Mouse (Mus musculus): Measurements from ENCODE around the gene Tmem206. TPM values are rescaled to one million over a fixed set of nuclear protein-coding genes. Genes with fewer than 3 reads are reported as not detected.

Tmem206 gene
- polyA plus RNA-seq, 1 experiment from 2014 or later = 46.9 TPM

DNA sequence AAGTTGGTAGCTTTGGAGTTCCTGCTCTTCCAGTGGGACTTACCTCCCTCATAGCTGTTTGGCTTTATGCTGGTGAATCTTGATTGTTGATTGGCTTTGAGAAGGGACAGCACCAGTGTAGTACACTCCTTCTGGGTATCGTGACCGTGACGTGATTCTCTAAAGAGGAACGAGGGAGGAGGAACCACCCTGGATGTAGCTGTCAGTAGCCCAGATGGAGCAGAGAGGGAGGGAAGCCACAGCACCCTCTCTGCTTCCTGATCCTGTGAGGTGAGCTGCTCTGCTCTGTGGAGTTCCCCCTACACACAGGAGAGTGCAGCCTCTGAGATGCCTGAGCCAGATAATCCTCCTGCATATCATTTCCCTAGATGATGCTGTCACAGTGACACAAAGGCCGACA, 8.8 kb downstream of the Tmem206 start:
- no peak overlapping the region for H3K27ac ChIP-seq
- peaks cover 74% of the 10 kb centered on the region for H3K36me3 ChIP-seq
- no peak for ATAC-seq
- no peaks in the 10 kb centered on the region; the same call in 1 of the 2 replicates for H3K4me1 ChIP-seq (replicated peaks)
- no peak overlapping the region for H3K4me2 ChIP-seq (replicated peaks)
- H3K27me3 ChIP-seq = no peaks in the 10 kb centered on the region
- H3K4me3 ChIP-seq (replicated peaks) = no peak overlapping the region
- 80% methylated on average over 5 of the region's 5 CpGs for WGBS
- H3K9me3 ChIP-seq = no peaks in the 10 kb centered on the region
- no peak overlapping the region for H3K9ac ChIP-seq (replicated peaks)

DNA sequence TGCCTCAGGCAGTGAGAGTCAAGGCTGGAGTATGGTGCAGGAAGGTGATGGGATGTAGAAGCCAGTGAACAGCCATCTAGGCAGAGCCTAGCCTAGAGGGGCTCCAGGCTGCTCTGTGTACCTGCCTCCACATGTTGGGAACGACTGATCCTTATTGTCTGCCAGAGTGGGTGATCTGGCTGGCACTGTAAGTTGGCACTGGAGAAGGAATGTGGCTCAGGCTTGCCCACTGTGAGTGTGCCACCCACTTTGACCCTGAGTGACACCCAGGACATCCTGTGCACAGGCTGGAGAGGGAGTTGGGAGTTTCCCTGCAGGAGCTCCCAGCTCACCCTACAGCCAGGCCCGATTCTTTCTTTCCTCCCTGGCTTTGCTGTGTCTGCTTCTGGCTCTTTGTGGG, 14.2 kb downstream of the Tmem206 start:
- Histone ChIP-seq H3K4me3 (replicated peaks) (no peak overlapping the region), H3K9me3 (no peaks in the 10 kb centered on the region), H3K4me1 (replicated peaks) (no peaks in the 10 kb centered on the region), H3K27me3 (no peaks in the 10 kb centered on the region), H3K4me2 (replicated peaks) (no peak overlapping the region), H3K9ac (replicated peaks) (no peak overlapping the region), H3K27ac (no peak overlapping the region), H3K36me3 (peaks cover 81% of the 10 kb centered on the region)
- no peak for ATAC-seq
- WGBS = 92% methylated on average over 2 of the region's 2 CpGs

DNA sequence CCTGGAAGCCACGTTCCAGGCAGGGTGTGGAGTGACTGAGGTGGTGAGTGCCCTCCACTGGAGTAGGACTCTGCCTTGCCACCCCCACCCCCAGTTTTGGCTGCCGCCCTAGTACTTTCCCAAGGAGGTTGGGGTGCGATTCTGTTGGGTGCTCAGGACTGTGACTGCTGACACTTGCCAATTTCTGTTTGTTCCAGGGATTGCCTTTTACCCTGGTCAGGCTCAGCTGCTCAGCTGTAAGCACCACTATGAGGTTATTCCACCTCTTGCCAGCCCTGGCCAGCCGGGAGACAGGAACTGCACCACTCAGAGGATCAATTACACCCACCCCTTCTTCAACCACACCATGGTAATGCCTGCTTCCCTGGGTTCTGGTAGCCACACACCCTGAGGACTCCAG, 14.8 kb downstream of the Tmem206 start:
- Histone ChIP-seq H3K27me3 (no peaks in the 10 kb centered on the region), H3K4me1 (replicated peaks) (no peaks in the 10 kb centered on the region), H3K9ac (replicated peaks) (no peak overlapping the region), H3K9me3 (no peaks in the 10 kb centered on the region), H3K36me3 (peaks cover 88% of the 10 kb centered on the region), H3K27ac (no peak overlapping the region), H3K4me2 (replicated peaks) (no peak overlapping the region), H3K4me3 (replicated peaks) (no peak overlapping the region)
- 93% methylated on average over 4 of the region's 4 CpGs for WGBS
- no peak for ATAC-seq

- H3K9me3 ChIP-seq = no peaks in the 10 kb centered on the region
- WGBS = 93% methylated on average over 8 of the region's 8 CpGs
- no peaks in the 10 kb centered on the region for H3K27me3 ChIP-seq
- no peak overlapping the region for H3K27ac ChIP-seq
- peaks cover 94% of the 10 kb centered on the region for H3K36me3 ChIP-seq
- no peaks in the 10 kb centered on the region for H3K4me1 ChIP-seq (replicated peaks)
- H3K9ac ChIP-seq (replicated peaks) = no peak overlapping the region
- ATAC-seq = no peak
- no peak overlapping the region for H3K4me2 ChIP-seq (replicated peaks)
- no peak overlapping the region for H3K4me3 ChIP-seq (replicated peaks)
These were observed 21.9 kb downstream of the Tmem206 start for GRCm38 (mm10) chr1:191347602-191348001.

- ATAC-seq = no peak
- Histone ChIP-seq H3K27ac (no peak overlapping the region), H3K4me2 (replicated peaks) (no peak overlapping the region), H3K9ac (replicated peaks) (no peak overlapping the region), H3K4me3 (replicated peaks) (no peak overlapping the region), H3K4me1 (replicated peaks) (no peaks in the 10 kb centered on the region), H3K27me3 (no peaks in the 10 kb centered on the region), H3K9me3 (no peaks in the 10 kb centered on the region), H3K36me3 (peaks cover 90% of the 10 kb centered on the region)
- 93% methylated on average over 2 of the region's 2 CpGs for WGBS
These were observed 22.9 kb downstream of the Tmem206 start for GRCm38 (mm10) chr1:191348592-191348991.

DNA sequence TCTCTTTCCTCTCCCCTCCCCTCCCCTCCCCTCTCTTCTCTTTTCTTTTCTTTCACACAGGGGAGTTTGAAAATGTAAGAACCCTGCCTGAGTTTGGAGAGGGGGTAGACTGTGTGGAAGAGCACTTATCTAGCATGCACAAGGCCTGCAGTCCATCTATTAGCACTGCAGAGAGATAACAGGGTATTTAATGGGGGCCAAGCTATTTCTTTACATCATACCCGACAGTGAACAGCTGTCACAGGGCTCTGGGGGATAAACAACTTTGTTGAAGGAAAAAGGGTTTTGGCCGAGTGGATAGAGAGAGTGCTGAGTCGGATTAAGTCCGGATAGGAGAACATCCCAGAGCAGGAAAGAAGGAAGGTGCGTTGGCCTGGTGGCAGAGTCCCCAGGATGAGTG, 23.3 kb downstream of the Tmem206 start:
- no peak for ATAC-seq
- no peaks in the 10 kb centered on the region for H3K27me3 ChIP-seq
- no peak overlapping the region for H3K4me3 ChIP-seq (replicated peaks)
- no peak overlapping the region for H3K4me2 ChIP-seq (replicated peaks)
- peaks cover 89% of the 10 kb centered on the region for H3K36me3 ChIP-seq
- no peak overlapping the region for H3K9ac ChIP-seq (replicated peaks)
- H3K4me1 ChIP-seq (replicated peaks) = no peaks in the 10 kb centered on the region
- no peak overlapping the region for H3K27ac ChIP-seq
- no peaks in the 10 kb centered on the region for H3K9me3 ChIP-seq
- WGBS = 61% methylated on average over 5 of the region's 5 CpGs

GRCm38 (mm10) chr1:191349486-191350037, 23.9 kb downstream of the Tmem206 start:
- no peak overlapping the region for H3K27ac ChIP-seq
- H3K36me3 ChIP-seq = peaks cover 89% of the 10 kb centered on the region
- no peaks in the 10 kb centered on the region for H3K27me3 ChIP-seq
- no peak overlapping the region for H3K4me2 ChIP-seq (replicated peaks)
- H3K4me1 ChIP-seq (replicated peaks) = no peaks in the 10 kb centered on the region
- ATAC-seq = no peak
- no peak overlapping the region for H3K4me3 ChIP-seq (replicated peaks)
- H3K9me3 ChIP-seq = no peaks in the 10 kb centered on the region
- WGBS = 90% methylated on average over 23 of the region's 23 CpGs
- H3K9ac ChIP-seq (replicated peaks) = no peak overlapping the region

DNA sequence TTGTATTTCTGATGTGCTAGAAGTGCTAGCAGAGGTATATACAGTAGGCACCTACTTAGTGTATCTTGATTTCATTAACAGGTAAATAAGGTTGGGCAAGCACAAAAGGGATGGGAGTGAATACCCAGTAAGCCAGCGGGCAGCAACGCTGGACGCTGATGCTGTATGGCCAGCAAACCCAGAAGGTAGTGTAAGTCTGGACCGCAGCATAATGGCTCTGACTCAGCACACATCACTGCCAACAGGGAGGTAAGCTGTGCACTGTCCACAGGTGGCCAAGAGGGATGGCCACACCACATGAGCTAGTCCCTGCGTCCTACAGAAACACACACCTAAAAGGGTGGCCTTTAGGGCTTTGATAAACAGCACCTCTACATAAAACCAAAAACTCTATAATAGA, 24.6 kb downstream of the Tmem206 start:
- H3K27ac ChIP-seq = no peak overlapping the region

DNA sequence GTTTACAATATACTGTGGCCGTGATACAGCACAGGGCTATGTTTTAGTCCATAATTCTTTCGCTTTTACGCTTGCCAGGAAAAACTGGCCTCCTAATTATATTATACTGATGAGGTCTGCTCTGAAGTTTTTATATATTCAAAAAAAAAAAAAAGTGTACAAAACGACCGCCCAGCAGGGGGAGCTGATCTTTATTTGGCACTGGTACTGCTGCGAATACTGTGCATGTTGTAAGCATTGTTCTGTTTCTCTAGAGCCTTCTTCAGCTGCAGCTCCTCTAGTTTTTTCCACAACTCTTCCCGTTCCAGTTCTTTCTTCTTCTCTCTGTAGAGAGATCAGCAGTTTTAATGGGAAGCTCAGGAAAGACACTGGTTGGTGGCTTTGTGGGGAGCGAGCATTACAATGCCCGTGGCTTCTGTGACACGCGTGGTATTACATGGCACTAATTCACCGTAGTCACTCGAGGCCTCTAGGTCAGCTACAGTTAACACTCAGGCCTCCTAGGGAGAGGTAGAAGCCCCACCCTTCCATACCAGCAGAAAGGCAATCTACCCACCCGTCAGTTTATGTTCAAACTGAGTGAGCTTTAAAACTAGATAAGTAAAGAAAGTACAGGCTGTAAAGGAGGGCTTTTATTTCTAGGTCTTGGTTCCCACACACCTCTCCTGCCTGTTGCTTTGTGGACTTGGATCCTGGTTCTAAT, 27.2 kb downstream of the Tmem206 start:
- no peak overlapping the region for H3K4me3 ChIP-seq (replicated peaks)
- 71% methylated on average over 14 of the region's 14 CpGs for WGBS
- H3K9me3 ChIP-seq = no peaks in the 10 kb centered on the region
- H3K27me3 ChIP-seq = no peaks in the 10 kb centered on the region
- ATAC-seq = no peak
- no peak overlapping the region for H3K4me2 ChIP-seq (replicated peaks)
- H3K4me1 ChIP-seq (replicated peaks) = no peaks in the 10 kb centered on the region
- no peak overlapping the region for H3K27ac ChIP-seq
- peaks cover 78% of the 10 kb centered on the region for H3K36me3 ChIP-seq
- H3K9ac ChIP-seq (replicated peaks) = no peak overlapping the region

More for the DNA sequence above, 24.6 kb downstream of the Tmem206 start:
- H3K4me1 ChIP-seq (replicated peaks) = no peaks in the 10 kb centered on the region
- H3K4me3 ChIP-seq (replicated peaks) = no peak overlapping the region
- H3K9ac ChIP-seq (replicated peaks) = no peak overlapping the region
- WGBS = 99% methylated on average over 5 of the region's 5 CpGs
- H3K36me3 ChIP-seq = peaks cover 87% of the 10 kb centered on the region
- ATAC-seq = no peak
- no peak overlapping the region for H3K4me2 ChIP-seq (replicated peaks)
- H3K9me3 ChIP-seq = no peaks in the 10 kb centered on the region
- H3K27me3 ChIP-seq = no peaks in the 10 kb centered on the region

DNA sequence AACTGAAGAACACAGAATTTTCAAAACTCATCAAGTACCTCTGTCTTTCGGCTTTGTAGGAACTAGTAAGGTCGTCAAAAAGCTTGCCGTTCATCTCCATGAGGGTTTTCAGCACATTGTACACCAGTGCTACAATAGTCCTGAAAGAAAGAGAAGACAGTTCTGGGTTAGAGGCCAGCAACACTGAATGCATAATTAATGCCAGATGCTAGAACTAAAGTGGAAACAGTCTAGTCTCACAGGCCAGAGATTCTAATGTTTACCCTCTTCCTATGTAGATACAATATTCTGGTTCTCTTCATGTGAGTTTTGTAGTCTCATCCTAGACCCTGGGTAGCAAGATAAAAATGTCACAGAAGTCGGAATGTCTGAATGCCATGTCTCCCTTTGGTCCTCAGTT, 28.1 kb downstream of the Tmem206 start:
- 76% methylated on average over 4 of the region's 4 CpGs for WGBS
- Histone ChIP-seq H3K4me3 (replicated peaks) (no peak overlapping the region), H3K4me2 (replicated peaks) (no peak overlapping the region), H3K9me3 (no peaks in the 10 kb centered on the region), H3K27ac (no peak overlapping the region), H3K4me1 (replicated peaks) (no peaks in the 10 kb centered on the region), H3K36me3 (peaks cover 76% of the 10 kb centered on the region), H3K9ac (replicated peaks) (no peak overlapping the region), H3K27me3 (no peaks in the 10 kb centered on the region)
- ATAC-seq = no peak

DNA sequence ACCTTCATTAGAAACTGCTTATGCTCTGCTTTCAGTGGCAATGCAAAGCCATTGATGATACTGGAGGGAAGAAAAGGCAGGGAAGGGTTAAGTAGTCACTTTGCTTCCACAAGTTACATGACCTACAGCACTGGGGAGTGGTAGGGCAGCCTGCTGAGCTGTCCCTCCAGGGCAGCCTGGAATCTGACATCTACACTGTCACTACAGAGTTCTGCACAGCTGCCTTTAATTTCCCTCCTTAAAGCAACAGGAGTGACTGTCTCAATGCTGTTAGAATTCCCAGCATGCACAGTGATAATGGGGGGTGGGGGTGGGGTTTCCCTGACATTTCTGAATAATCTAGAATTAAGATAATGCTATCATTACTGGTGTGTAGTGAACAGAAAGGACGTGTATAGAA, 31.2 kb downstream of the Tmem206 start:
- peaks cover 51% of the 10 kb centered on the region for H3K36me3 ChIP-seq
- no peaks in the 10 kb centered on the region for H3K27me3 ChIP-seq
- ATAC-seq = no peak
- no peak overlapping the region for H3K4me3 ChIP-seq (replicated peaks)
- H3K9ac ChIP-seq (replicated peaks) = no peak overlapping the region
- no peak overlapping the region for H3K27ac ChIP-seq
- no peaks in the 10 kb centered on the region for H3K4me1 ChIP-seq (replicated peaks)
- WGBS = 70% methylated on average over 1 of the region's 1 CpGs
- H3K9me3 ChIP-seq = no peaks in the 10 kb centered on the region
- H3K4me2 ChIP-seq (replicated peaks) = no peak overlapping the region

DNA sequence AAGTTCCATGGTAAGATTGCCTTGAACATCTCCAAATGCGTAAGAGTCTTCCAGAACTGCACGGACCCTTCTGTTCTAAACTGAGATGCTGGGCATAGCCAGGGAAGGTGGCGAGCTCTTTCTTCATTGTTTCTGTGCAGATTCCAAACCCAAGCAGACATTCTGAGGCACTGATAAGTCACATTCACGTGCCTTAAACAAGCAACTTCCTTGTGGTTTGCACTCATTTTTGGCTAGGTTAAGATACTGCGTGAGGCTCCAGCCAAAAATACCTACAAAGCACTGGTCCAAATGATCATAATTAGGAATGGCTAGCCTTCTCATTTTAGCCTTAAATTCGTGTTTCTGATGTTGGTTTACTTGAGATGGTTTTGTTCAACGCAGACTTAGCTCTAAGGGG, 33.8 kb downstream of the Tmem206 start:
- no peak for ATAC-seq
- Histone ChIP-seq H3K4me2 (replicated peaks) (no peak overlapping the region), H3K4me1 (replicated peaks) (no peaks in the 10 kb centered on the region), H3K4me3 (replicated peaks) (no peak overlapping the region), H3K9me3 (no peaks in the 10 kb centered on the region), H3K27ac (no peak overlapping the region), H3K27me3 (no peaks in the 10 kb centered on the region), H3K9ac (replicated peaks) (no peak overlapping the region), H3K36me3 (peaks cover 31% of the 10 kb centered on the region)
- 87% methylated on average over 7 of the region's 7 CpGs for WGBS

GRCm38 (mm10) chr1:191362412-191362811, 36.7 kb downstream of the Tmem206 start:
- no peak for ATAC-seq
- Histone ChIP-seq H3K4me1 (replicated peaks) (no peaks in the 10 kb centered on the region), H3K27me3 (no peaks in the 10 kb centered on the region), H3K9me3 (no peaks in the 10 kb centered on the region), H3K4me2 (replicated peaks) (no peak overlapping the region), H3K4me3 (replicated peaks) (no peak overlapping the region), H3K27ac (no peak overlapping the region), H3K36me3 (peaks cover 9% of the 10 kb centered on the region; the same call in 1 of the 2 replicates), H3K9ac (replicated peaks) (no peak overlapping the region)
- WGBS = 95% methylated on average over 6 of the region's 6 CpGs

Measured in midbrain, embryonic 13.5 days (tissue).